Mouse (Mus musculus): ENCODE measurements around the gene Sult2a8.
"Not testable (repeated sequence)": the region's sequence is repeated elsewhere in the genome, so short reads cannot be mapped to it uniquely, and the experiment has no call there.

The Sult2a8 gene

DNA sequence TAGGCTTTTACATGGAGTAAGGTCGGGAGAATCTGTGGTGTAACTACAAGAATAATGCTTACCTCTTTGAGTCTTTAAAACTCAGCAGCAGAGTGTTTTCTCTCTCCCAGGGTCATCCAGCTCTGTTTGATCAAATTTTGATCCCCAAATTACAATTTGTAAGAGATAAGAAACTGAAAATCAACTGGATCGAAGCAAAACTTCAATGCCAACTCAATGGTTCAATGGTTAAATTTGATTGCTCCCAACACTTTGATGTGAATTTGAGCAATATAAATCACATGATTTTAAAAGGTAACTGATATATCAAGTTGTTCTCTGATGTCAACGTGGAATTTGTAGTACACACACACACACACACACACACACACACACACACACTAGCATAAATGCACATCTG is at the start of gene Sult2a8:
Sult2a8 (minus strand) TSS at position 236 of the 400 bp plus-strand sequence.
- no peak for DNase-seq

DNA sequence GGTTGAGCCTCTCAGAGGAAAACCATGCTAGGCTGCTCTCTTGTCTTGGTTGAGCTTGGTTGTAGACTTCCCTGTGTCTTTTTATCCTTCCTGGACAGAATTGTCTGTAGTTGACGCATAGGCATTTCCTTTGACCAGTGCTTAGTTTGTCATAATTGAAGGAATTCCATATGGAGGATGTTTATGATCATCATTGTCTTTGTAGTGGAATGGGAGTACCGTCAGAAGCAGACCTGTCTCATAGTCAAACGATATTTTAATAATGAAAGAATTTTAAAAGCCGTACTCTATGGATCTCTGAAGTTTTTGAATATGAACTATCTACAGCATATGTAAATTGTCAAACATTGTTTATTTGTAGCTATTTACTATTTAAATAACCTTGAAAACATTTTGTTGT is 47.6 kb upstream of the Sult2a8 start, which contains the start of gene Sult2a7:
Sult2a7 (minus strand) TSS at position 101 of the 400 bp plus-strand sequence.
- DNase-seq, result no peak

- DNase-seq, result no peak
These were observed 46.3 kb upstream of the Sult2a8 start for GRCm38 (mm10) chr7:14492886-14493285.

- DNase-seq, result no peak
These were observed 7.0 kb downstream of the Sult2a8 start for GRCm38 (mm10) chr7:14439581-14439980.

DNA sequence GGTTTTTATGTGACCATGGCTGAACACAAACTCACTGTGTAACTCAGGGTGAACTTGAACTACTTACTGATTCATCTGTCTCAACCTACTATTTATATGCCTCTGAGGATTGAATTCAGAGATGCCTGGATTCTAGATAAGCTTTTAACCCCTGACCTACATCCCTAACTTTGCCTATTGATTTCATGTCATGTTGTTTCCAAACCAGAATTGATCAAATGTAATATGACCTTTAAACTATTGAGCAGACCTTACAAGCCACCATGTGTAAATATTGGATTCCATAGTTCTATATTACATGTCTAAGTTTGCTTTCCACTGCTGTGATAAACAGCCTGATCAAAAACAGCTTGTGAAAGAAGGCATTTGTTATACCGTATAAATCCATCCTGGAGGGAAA is 8.1 kb downstream of the Sult2a8 start:
- DNase-seq, result no peak

DNA sequence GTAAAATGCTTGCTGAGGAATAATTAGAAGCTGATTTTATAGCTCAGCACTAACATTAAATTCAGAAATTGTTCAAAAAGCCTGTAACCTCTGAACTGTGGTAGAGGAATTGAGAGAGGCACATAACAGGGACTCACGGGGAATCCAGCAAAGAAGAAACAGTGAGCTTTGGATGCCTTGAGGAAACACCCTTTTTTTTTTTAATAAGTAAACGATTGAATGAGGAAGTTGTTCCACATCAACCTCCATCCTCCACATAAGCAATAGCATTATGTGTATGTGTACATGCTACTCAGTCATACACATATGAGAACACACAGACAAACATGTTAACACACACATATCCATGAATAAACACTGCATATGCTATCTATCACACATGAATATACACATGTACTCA is 8.5 kb downstream of the Sult2a8 start:
- no peak for DNase-seq

GRCm38 (mm10) chr7:14399363-14399762 is 47.2 kb downstream of the Sult2a8 start:
- not testable (repeated sequence) for DNase-seq

GRCm38 (mm10) chr7:14396462-14396861 is 50.1 kb downstream of the Sult2a8 start:
- DNase-seq, result no peak

Data from thymus, postnatal 25 days (tissue).